Mouse (Mus musculus) adipocyte (in vitro differentiated cells): Measurements from ENCODE around the gene Disp3.

Experiments used
- DNase-seq: peaks from one replicate; pipeline ENCODE4 v3.0.0-alpha.2; 2016; ENCODE audit warnings: low spot score

Disp3 gene

DNA sequence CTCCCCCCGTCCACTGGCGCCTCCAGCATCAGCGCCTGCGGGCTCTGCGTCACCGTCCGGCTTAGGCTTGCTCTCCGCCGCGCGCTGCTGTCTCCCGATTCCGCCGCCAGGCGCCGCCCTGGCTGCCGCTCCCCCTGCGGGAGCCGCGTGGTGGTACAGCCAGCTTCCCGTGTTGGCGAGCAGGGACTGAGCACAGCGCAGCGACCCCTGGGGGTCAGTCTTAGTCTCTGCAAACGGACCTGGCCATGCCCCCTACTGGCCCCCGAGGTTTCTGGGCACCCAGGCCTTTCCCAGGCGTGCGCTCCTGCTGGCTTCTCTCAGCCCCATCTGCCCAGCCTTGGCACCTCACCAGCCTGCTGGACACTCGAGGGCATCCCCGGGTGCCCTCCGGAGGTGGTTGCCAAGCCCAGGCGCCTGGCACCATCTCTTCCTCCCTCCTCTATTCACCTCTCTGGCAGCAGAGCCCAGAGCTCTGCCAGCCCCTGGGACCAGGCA lies 337 bp upstream of the Disp3 start:
- DNase-seq = no peak

DNA sequence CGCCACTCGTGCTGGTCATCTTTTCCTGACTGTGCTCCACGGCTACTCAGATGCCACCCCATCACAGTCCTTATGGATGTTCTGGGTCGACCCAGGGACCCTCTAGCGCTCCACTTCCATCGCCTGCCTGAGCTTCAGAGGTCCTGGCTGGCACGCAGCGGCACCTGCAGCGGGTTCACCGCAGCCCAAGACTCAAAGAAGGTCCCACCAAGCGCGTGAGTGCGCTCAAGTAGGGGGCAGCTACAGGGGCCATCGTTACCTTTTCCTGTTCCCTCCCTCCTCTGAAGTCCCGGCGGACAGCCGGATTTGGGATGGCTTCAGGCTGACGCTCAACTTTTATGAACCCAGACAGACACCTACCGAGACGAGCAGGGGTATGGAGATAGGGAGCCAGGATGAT lies 724 bp downstream of the Disp3 start:
- DNase-seq = no peak

DNA sequence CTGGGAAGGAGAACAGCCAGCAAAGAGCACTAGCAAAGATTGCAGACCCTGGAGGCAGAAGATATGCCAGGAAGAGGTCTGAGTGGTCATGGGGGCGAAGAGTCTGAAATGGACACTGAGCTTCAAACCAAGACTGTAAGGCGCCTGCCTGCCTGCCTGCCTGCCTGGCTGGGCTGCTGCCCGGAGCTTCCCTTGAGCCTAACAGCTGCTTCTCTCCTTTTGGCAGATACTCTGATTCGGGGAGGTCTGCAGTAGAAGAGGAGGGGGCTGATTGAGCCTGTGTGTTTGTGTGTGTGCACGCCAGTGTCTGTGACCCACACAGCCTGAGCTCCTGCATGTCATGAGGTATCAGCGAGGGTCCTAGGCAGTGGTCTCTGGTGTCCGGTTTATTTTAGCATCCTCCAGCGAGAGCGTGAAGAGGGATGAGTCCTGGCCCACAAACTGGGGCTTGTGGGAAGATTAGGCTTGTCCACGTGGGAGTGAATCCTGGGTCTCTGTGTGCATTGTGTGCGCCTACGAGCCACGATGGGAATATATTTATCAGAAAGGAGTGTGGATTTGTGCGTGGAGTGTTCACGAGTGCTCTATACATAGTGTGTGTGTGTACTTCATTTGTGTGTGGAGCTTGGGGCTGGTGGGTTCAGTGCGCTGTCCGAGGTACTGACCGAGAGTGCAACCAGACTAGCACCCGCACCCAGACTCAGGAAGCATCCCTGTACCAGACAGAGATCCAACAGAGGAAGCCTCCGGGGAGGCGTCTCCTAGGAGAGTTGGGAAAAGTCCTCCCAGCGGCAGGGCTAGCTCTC lies 1.3 kb downstream of the Disp3 start:
- no peak for DNase-seq

DNA sequence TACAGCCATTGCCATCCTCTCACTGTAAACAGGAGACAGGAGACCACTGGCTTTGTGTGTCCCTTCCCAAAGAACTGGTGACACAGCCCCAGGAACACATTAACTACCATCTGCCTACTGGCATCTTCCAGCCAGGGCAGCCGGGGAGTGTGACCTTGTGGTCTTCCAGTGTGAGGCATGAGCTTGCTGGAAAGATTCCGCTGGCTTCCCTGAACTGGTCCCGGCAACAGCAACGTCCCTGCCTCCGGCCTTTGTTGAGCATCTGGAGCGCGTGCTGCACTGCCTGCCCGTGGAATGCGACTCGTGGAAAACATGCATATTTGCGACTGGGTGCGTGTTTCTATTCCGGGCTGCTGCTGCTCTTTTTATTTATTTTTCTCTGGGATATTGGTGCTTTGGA lies 3.5 kb downstream of the Disp3 start:
- DNase-seq = no peak

DNA sequence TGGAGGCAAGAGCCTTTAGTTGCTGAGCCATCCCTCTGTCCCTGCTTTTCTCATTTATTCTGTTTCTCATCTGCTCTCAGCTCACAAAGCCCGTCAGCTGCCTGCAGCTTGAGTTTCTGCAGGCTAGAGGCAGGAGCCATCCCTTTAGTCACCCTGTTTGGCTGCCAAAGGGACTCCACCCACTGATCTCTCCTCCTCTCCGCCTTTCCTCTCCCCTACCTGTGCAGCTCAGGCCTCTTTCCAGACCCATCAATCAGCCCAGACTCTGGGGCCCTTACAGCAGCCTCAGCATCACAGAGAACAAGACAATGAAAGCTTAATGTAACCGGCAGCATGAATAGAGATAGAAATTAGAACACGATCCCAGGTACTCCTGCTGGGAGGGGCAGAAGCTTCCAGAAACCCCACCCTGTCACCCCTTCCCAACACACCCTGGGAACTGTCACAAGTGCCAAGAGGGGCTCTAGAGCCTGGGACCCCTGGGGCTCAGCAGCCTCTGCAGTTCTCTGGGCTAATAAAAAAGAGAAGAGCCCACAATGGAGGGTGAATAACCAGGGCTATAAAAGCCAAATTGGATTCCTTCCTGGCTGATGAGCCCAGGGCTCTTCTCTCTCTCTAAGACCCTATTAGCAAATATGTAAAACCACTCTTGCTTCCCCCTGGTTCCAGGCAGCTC lies 10.8 kb downstream of the Disp3 start:
- DNase-seq = no peak

DNA sequence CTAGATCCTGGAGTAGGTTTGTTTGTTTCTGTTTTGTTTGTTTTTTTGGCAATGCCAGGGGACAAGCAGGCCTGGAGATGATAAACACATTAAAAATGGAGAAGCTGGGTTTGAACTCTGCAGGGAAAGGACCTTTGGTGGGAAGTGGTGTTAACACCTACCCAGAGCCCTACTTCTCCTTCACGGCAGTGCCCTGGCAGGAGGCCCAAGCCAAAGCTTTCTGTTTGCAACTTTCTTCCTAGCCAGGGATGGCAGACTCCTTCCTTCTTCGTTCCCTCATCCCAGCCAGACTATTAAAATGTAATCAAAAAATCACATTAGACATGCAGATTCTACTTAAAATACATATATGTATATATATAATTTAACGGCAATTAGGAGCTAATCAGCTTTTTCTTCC lies 13.1 kb downstream of the Disp3 start:
- DNase-seq = no peak

DNA sequence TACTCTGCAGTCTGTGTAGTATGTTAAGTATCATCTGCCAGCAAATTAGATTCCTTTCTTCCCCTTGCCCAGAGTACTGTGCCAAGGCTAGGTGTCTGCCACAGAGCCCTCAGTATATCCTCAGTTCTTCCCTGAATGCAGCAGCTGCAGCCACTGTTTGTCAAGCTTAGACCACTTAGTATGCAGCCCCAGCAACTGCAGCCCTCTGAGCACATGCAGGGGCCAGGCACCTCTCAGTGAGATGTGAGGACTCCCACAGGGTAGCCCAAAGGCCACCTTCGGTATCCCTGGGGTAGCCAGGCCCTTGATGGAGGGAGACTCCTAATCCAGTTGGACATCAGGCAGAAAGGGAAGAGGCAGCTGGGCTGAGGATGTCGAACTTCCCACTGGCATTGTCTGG lies 14.5 kb downstream of the Disp3 start:
- DNase-seq = no peak

DNA sequence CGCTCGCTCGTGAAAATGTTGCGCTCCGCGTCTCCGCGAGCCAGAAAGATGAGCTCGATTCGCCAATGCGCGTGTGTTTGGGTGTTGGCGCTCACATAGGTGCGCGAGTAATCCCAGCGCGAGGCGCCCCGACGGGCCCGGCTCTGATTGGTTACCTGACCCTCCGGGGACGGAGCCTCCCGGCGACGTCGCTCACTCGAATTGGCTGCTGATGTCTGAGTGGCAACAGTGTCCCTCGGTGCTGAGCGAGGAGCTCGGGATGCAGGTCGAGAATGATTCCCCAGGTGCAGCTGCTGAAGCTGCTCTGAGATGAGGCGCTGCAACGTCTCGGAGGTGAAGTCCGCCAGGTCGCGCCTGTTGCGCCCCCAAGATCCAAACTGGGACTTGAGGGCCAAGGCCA lies 16.1 kb downstream of the Disp3 start:
- no peak for DNase-seq

DNA sequence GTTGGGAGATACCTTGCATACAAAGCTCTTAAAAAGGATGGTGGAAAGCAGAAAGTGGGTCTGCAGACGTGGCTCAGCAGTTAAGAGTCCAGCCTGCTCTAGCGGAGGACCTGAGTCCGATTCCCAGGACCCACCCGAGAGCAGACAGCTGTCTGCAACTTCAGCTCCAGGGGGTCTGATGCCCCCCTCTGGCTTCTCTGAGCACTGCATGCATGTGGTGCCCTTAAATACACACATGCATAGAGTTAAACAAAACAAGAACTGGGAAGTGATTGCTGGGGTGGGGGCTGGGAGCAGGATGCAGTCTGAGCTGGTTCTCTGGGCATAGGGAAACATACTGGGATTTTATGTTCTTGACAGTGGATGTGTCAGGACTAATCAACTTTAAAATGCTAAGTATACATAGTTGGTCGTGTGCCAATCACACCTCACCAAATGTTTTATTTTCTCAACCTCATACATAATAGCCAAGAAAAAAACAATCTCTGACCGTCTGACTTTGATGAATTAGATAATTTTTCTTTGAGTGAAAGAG lies 20.7 kb downstream of the Disp3 start:
- DNase-seq = no peak

DNA sequence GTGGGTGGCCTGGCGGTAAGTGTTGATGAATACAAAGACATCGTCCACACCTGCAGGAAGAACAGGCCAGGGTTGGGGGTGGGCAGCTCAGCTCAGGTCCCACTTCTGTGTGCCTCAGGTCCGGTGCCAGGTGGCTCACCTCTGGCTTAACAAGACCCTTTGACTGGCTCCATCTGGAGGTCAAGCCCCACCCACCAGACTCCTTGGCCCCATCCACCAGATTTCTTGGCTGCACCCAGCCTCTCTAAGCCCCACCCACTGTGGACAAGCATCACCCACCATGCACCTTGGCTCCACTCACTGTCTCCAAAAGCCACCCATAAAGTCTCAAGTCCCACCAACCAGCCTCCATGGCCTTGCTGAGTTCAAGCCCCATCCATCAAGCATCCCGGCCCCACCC lies 27.8 kb downstream of the Disp3 start:
- DNase-seq = no peak

DNA sequence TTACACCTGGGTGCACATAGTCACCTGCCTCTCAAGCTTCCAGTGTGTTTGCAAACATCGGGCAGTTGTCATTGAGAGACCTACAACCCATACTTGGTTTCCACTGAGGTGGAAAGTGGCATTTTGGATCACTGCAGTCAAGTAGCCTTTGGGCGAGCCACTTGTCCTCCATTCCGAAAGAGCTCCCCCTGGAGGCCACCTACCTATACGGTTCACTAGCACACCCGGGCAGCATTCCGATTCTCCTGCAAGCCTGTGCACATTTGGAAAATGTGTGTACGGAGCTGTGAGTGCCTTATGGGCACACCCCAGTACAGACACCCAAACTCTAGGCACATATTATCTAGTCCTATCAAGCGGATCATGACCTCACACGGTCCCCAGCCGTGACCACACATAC lies 38.4 kb downstream of the Disp3 start:
- DNase-seq = no peak

DNA sequence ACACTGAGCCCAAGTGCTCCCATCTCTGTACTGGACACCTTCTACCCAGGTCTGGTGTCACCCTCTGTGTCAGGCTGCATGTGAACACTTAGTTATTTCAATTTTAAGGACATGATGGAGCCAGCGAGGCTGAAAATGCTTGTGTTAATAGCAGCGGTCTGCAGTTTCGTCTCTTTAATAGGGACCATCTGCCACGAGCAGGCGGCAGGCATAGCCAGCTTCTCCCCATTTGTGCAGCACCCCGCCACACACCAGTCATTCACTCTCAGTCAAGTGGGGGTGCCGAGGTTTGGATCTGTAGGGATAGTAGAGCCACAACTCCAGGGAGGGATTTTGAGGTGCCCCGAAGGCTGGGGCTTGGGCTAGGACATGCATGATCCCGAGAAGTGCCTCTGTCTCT lies 47.4 kb downstream of the Disp3 start:
- no peak for DNase-seq

DNA sequence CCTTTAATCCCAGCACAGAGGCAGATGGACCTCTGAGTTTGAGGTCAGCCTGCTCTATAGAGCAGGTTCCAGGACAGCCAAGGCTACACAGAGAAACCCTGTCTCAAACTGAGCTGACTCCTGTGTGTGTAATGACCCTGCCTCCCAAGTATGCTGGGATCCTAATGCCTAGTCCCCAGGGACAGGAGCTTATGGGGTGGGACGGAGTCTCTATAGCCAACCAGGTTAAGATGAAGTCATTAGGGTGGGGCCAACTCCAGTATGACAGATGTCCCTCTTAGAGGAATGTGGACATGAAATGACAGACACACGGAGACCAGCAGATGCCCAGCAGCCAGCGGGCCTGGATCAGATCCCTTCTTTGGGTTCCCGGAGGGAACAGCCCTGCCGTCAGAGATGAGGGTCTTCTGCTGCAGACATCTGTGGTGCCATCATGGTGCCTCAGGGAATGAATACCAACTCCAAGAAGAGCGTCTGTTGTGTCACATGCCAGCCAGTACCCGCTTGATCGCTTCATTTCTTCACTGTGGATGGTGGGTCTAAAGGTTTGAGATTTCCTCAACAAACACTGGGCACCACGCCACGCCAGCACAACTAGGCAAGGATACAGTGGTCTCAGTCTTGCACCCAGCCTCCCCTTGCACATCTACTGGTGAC lies 48.2 kb downstream of the Disp3 start:
- no peak for DNase-seq

DNA sequence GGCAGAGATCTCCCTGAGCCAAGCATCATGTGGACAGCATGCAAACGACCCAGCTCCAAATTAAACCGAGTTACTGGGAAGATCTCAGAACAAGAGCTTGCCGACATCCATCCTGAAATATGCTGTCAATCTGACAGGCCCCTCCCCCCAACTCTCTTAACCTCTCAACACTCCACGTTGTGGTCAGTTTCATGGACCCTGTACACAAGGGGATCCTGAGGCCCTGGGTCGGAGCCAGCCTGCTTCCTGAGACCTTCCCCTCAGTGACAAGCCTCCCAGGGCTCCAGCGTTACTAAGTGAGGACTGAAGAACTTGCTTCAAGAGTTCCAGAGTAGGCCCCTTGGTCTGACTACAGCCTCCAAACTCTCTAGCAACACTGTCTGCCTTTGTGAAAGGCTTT lies 48.8 kb downstream of the Disp3 start:
- DNase-seq = no peak

DNA sequence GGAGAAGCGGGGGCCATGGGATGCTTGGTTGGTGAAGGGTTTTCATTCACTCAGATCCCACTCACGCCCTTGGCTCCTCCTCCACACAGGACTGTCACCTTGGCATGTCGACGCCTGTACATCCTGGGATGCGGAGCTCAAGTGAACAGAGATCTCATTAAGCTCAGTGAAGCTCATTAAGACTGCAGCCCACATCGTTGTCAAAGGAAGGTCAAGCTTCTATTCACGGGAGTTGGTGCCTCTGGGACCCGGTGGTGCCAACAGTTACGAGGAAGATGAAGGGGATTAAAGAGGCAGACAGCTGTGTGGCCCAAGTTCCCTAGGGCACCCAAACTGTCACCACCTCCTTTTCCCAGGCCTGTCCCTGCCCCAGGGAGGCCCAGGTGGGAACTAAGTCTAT lies 49.5 kb downstream of the Disp3 start:
- DNase-seq = no peak

DNA sequence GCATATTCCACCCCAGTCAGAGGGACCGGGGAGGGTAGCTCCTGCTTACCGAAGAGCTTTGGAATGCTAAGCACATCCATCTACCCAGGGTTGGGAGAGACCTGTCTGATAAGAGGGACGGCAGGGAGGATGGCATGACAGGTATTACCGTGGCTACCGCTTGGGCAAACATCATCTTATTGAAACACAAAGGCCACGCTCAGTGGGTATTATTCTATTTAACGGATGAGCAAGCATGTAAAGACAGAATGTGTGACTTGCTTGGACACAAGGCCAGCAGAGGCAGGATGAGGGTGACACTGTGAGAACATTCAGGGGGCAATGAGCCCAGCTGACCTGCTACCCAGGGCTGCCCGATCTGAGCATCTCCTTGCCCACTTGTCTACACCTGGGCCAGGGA lies 51.1 kb downstream of the Disp3 start:
- DNase-seq = no peak

DNA sequence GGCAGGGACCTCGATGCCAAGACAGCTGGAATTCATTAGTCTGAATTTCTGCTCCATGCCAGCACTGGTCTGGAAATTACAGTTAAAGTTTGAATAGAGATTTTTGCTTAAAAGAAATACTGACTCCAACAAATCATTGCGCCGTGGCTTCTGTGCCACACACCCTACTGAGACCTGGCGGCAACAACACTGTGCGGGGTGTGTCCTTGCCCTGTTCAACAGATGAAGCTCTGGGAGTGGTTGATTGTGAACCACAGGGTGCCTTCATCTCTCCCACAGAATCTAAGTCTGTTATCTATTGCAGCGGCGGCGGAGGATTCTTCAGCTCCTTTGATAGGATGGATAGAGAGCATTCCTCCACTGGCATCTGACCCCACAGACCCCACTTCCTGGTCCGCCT lies 54.7 kb downstream of the Disp3 start:
- DNase-seq = no peak

DNA sequence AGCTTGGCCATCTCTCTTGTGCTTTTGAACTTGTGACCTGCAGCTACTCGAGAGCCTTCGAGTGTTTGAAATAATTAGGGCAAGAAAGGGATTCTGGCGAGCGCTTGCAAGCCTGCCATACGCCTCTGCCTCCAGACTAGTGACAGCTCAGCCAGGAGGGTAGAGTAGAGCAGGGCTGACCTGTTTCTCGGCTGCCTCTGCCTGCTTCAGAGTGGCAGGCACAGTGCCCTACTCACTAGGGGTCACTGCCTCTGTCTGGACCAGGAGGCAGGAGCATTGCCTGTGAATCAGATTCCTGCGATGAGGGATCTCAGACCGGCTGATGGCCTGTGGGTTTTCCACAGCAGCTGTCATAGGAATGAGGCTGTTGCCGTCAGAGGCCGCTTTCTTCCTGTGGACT lies 55.1 kb downstream of the Disp3 start:
- DNase-seq = no peak

DNA sequence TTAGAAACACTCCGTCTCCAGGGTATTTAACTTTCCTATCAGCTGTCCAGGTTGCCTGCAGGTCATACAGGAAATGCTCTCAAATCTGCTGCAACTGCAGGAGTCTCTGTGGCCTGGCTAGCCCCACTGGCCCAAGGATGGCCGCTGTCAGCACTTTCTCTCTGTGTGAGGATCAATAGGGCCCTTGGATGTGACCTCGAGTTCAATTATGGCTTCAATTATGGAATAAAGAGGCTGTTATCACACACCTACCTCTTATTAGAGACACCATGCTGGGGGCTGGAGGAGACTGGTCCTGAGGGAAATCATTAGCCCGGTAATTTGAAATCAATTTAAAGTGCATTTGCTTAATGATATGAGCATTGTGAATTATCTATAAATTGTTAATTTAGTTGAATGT lies 55.6 kb downstream of the Disp3 start:
- no peak for DNase-seq

DNA sequence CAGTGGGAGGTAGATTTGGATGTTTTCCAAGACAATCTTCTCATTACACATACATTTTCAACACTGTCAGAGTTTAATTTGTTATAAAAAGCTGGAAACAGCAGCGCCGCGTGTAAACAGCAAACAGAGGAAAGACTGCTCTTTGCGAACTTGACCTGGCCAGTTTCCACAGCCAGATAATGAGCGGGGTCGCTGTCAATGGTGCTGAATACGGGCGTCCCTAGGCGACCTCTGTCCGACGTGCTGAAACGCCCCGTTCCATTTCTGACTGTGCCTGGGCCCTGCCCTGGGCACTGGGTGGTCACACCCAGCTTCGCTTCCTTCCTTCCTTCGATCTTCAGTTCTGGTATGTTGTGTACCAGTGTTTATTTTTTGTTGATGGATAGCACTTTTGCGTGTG lies 58.1 kb downstream of the Disp3 start:
- DNase-seq = peak; percentile 54

DNA sequence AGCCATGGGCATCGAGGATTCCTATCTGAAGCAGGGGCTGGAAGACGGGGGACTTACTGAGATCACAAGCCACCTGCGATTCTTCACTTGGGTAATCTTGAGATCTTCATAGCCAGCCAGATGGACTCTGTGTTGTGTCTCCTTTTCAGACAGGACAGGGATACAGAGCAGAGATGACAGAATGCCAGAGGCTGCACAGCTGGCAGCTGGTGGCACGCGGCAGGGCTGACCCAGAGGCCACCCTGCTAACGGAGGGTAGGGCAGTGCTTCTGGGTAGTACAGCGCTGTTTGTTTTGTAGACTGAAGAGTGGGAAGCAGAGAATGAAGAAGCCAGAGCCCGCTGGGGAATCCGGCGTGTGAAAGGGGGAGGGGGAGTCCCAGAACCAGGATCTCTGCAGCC lies 64.8 kb downstream of the Disp3 start:
- no peak for DNase-seq

DNA sequence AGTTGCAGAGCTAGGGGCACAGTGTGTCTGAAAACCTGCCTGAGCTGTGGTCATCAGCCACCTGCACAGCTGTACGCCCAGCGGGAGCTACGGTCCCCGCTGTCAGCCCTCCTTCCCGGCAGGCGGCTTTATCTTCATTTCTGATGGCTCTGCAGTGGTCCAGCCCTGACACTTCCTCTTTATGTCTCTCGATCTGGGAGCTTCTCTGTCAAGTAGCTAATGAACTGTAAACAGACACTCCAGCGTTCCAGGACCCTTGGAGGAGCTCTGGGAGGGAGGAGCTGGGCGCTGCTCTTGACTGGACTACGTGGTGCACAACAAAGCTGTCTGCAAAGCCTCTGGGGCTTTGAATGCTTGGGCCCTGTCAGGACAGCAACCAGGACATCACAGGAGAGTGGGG lies 67.1 kb downstream of the Disp3 start:
- no peak for DNase-seq

DNA sequence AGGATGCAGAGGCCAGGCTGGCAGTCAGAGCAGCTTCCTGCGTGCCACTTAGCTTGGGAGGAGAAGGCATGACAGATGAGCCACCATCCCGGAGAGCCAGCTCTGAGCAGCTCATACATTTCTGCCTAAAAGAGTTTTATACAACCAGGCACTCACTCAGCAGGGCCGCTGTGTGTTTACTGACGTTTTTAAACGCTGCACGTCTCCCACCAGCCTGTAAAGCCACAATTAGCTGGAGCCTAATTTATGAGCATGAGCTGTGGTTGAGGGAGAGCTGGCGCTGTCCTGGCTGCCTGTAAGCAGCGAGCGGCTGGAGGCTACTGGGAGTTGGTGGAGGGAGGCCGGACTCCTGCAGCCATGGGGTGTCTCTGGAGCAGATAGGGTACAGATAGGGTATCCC lies 69.5 kb downstream of the Disp3 start:
- no peak for DNase-seq
